Mouse (Mus musculus) monocyte, adult 5-6 weeks (primary cell): ENCODE measurements around the gene Brca1. TPM values are rescaled to one million over a fixed set of nuclear protein-coding genes. Genes with fewer than 3 reads are reported as not detected.
"Not testable (repeated sequence)": the region's sequence is repeated elsewhere in the genome, so short reads cannot be mapped to it uniquely, and the experiment has no call there.

Source experiments
- ATAC-seq: fragments of 153-309, 156-312 bp; replicated peaks from 2 replicates; pipeline ENCODE4 v1.8.0; 2017; ENCODE audit warnings: mild to moderate bottlenecking; ENCODE audit not compliant: low TSS enrichment, insufficient number of reproducible peaks, severe bottlenecking, poor library complexity, low FRiP score
- total RNA-seq: library from RNA; stranded (forward); fragments of 200-1000, 200-491, 200-594 nt; gene quantifications from 3 replicates; pipeline ENCODE4 v1.2.3, GENCODE M21; 2017

Brca1 gene
- total RNA-seq = 2.9 to 8.0 TPM (median 5.2 TPM) in 3 replicates

GRCm38 (mm10) chr11:101551751-101552475 is at the start of gene Brca1, which contains the start of gene Nbr1:
TSS of gene Brca1 (minus strand) at chr11:101551955.
TSS of gene Nbr1 (plus strand) at chr11:101552149.
- peak; percentile 64 for ATAC-seq

- ATAC-seq = no peak
These were observed 47.4 kb upstream of the Brca1 start, which contains the start of gene Gm11634 for GRCm38 (mm10) chr11:101599156-101599555. TSS of gene Gm11634 (minus strand) at chr11:101599256.

GRCm38 (mm10) chr11:101589989-101590624 is 38.4 kb upstream of the Brca1 start:
- ATAC-seq = no peak

- peak; percentile 88 for ATAC-seq
These were observed 37.7 kb upstream of the Brca1 start for GRCm38 (mm10) chr11:101589444-101589843.

- no peak for ATAC-seq
These were observed 37.1 kb upstream of the Brca1 start for GRCm38 (mm10) chr11:101588868-101589267.

- ATAC-seq = peak; percentile 72
These were observed 35.9 kb upstream of the Brca1 start for GRCm38 (mm10) chr11:101587676-101588075.

GRCm38 (mm10) chr11:101585805-101586204 is 34.0 kb upstream of the Brca1 start:
- ATAC-seq = no peak

GRCm38 (mm10) chr11:101585031-101585430 is 33.3 kb upstream of the Brca1 start:
- not testable (repeated sequence) for ATAC-seq

GRCm38 (mm10) chr11:101583205-101583604 is 31.4 kb upstream of the Brca1 start:
- no peak for ATAC-seq

- no peak; the same call in 1 of the 2 replicates for ATAC-seq
These were observed 30.6 kb upstream of the Brca1 start, which contains the start of gene Tmem106a for GRCm38 (mm10) chr11:101582054-101583035. TSS of gene Tmem106a (plus strand) at chr11:101582242.

GRCm38 (mm10) chr11:101581081-101581764 is 29.5 kb upstream of the Brca1 start:
- peak; percentile 77 for ATAC-seq

GRCm38 (mm10) chr11:101576116-101576515 is 24.4 kb upstream of the Brca1 start:
- no peak for ATAC-seq

- no peak for ATAC-seq
These were observed 16.7 kb upstream of the Brca1 start for GRCm38 (mm10) chr11:101568421-101568820.

- peak; percentile 91 for ATAC-seq
These were observed 10.6 kb upstream of the Brca1 start for GRCm38 (mm10) chr11:101562391-101562790.

GRCm38 (mm10) chr11:101556954-101557353 is 5.2 kb upstream of the Brca1 start:
- no peak for ATAC-seq

- no peak for ATAC-seq
These were observed 4.8 kb upstream of the Brca1 start for GRCm38 (mm10) chr11:101556541-101556940.

GRCm38 (mm10) chr11:101553354-101553930 is 1.7 kb upstream of the Brca1 start:
- no peak for ATAC-seq
